Comparison of ENCODE assay signal across 8 mouse cellular contexts in genomic region chr2:158361678-158362320, GRCm38 (mm10). TPM values are rescaled to one million over a fixed set of nuclear protein-coding genes. Genes with fewer than 3 reads are reported as not detected.
DNase-seq lines count a peak whose midpoint lies in the region; ATAC-seq and TF ChIP-seq lines count a peak whose summit lies in the region.

No protein-coding gene starts in this region.

- peaks cover 8% of the 10 kb centered on the region; the same call in 1 of the 2 replicates for H3K4me1 ChIP-seq in neural tube, embryonic 11.5 days (ENCODE audit: control insufficient read depth, insufficient read depth, low read length)
- H3K4me1 ChIP-seq in embryonic fibroblast, embryonic 13.5 days (ENCODE audit: control insufficient read depth, insufficient read depth, low read length): peaks cover 3% of the 10 kb centered on the region
- H3K4me1 ChIP-seq in intestine, postnatal 0 days (replicated peaks; ENCODE audit: control insufficient read depth, insufficient read depth, low read length): no peaks in the 10 kb centered on the region
- peaks cover 18% of the 10 kb centered on the region for H3K4me1 ChIP-seq in neural tube, embryonic 12.5 days

- 41% methylated on average over 8 of the region's 8 CpGs for WGBS in neural tube, embryonic 11.5 days
- WGBS in intestine, postnatal 0 days: 35% methylated on average over 8 of the region's 8 CpGs
- 44% methylated on average over 8 of the region's 8 CpGs for WGBS in neural tube, embryonic 12.5 days

- TF ChIP-seq CTCF in embryonic fibroblast, embryonic 13.5 days (IDR thresholded peaks at IDR 0.05; ENCODE audit: borderline replicate concordance, insufficient read depth, low read length): no peak
- TF ChIP-seq CTCF in intestine, postnatal 0 days (IDR thresholded peaks at IDR 0.05; ENCODE audit: low read depth): peak; percentile 54

- H3K27me3 ChIP-seq in neural tube, embryonic 11.5 days (ENCODE audit: control insufficient read depth, insufficient read depth, low read length): no peaks in the 10 kb centered on the region
- H3K27me3 ChIP-seq in intestine, postnatal 0 days (replicated peaks; ENCODE audit: control insufficient read depth, insufficient read depth, low read length): no peaks in the 10 kb centered on the region
- no peaks in the 10 kb centered on the region for H3K27me3 ChIP-seq in neural tube, embryonic 12.5 days (replicated peaks)

- TF ChIP-seq POLR2A in embryonic fibroblast, embryonic 13.5 days (IDR thresholded peaks at IDR 0.05; ENCODE audit: low read depth, low read length): no peak

- DNase-seq in neural tube, embryonic 11.5 days (ENCODE audit: low spot score): no peak
- no peak for DNase-seq in neural tube, embryonic 10.5 days (ENCODE audit: extremely low spot score, low spot score)
- no peak for DNase-seq in right cerebral cortex, adult 2 months (ENCODE audit: low spot score in 2 of 2)
- no peak for DNase-seq in yolk sac, embryonic 10.5 days (ENCODE audit: low spot score)
- no peak for DNase-seq in ovary, adult 18-20 months (ENCODE audit: low spot score)

- peaks cover 22% of the 10 kb centered on the region for H3K36me3 ChIP-seq in neural tube, embryonic 11.5 days (ENCODE audit: control insufficient read depth, insufficient read depth, low read length)
- peaks cover 25% of the 10 kb centered on the region for H3K36me3 ChIP-seq in intestine, postnatal 0 days (ENCODE audit: control insufficient read depth, insufficient read depth)
- peaks cover 33% of the 10 kb centered on the region for H3K36me3 ChIP-seq in neural tube, embryonic 12.5 days

- peak; percentile 59; the same call in 1 of the 2 replicates for ATAC-seq in neural tube, embryonic 11.5 days (ENCODE audit: insufficient read depth, low FRiP score, low TSS enrichment)
- ATAC-seq in intestine, postnatal 0 days: no peak
- ATAC-seq in neural tube, embryonic 12.5 days (ENCODE audit: low FRiP score, low read depth): peak; percentile 59; the same call in 1 of the 2 replicates

- H3K27ac ChIP-seq in neural tube, embryonic 11.5 days (ENCODE audit: low read depth, low read length): no peak overlapping the region
- H3K27ac ChIP-seq in embryonic fibroblast, embryonic 13.5 days (ENCODE audit: insufficient read depth, low read length): peak overlapping the region; percentile 24
- H3K27ac ChIP-seq in intestine, postnatal 0 days (ENCODE audit: low read depth, low read length): no peak overlapping the region
- no peak overlapping the region for H3K27ac ChIP-seq in neural tube, embryonic 12.5 days

- H3K4me2 ChIP-seq in neural tube, embryonic 11.5 days (ENCODE audit: low read depth): no peak overlapping the region
- peak overlapping the region; percentile 80 for H3K4me2 ChIP-seq in intestine, postnatal 0 days (replicated peaks; ENCODE audit: low read depth)
- H3K4me2 ChIP-seq in neural tube, embryonic 12.5 days (replicated peaks): peak overlapping the region; percentile 88

- H3K9ac ChIP-seq in neural tube, embryonic 11.5 days (ENCODE audit: low read length): no peak overlapping the region
- no peak overlapping the region for H3K9ac ChIP-seq in intestine, postnatal 0 days (ENCODE audit: low read depth, low read length)
- no peak overlapping the region for H3K9ac ChIP-seq in neural tube, embryonic 12.5 days

- H3K9me3 ChIP-seq in neural tube, embryonic 11.5 days (ENCODE audit: control insufficient read depth, low read length): no peaks in the 10 kb centered on the region
- no peaks in the 10 kb centered on the region for H3K9me3 ChIP-seq in intestine, postnatal 0 days (ENCODE audit: control insufficient read depth)
- no peaks in the 10 kb centered on the region for H3K9me3 ChIP-seq in neural tube, embryonic 12.5 days

- H3K4me3 ChIP-seq in neural tube, embryonic 11.5 days (ENCODE audit: low read depth, low read length): peak overlapping the region; percentile 91
- no peak overlapping the region for H3K4me3 ChIP-seq in embryonic fibroblast, embryonic 13.5 days (ENCODE audit: insufficient read depth, low read length)
- H3K4me3 ChIP-seq in intestine, postnatal 0 days (ENCODE audit: low read depth, low read length): peak overlapping the region; percentile 52; the same call in 1 of the 2 replicates
- no peak overlapping the region for H3K4me3 ChIP-seq in neural tube, embryonic 12.5 days

RNA-seq across cellular contexts. Expression of gene Snhg11, which starts 13.6 kb away (rescaled TPM):
- 39.6 and 42.3 TPM in 2 replicates for polyA plus RNA-seq in neural tube, embryonic 11.5 days (2014; fragmentation: Nextera tagmentation; extraction: Ambion mirVana)
- polyA plus RNA-seq in embryonic fibroblast, embryonic 13.5 days (2011; ENCODE audit: insufficient read length, low read depth, missing spikeins): 0.54 and 1.3 TPM in 2 replicates
- polyA plus RNA-seq in intestine, postnatal 0 days (2015; fragmentation: Nextera tagmentation; extraction: Ambion mirVana): 1.9 and 3.0 TPM in 2 replicates
- polyA plus RNA-seq in neural tube, embryonic 12.5 days (2016; fragmentation: Nextera tagmentation; extraction: Ambion mirVana): 204 and 207 TPM in 2 replicates

RNA-seq across cellular contexts. Expression of gene Ralgapb, which starts 47.8 kb away (rescaled TPM):
- polyA plus RNA-seq in neural tube, embryonic 11.5 days (2014; fragmentation: Nextera tagmentation; extraction: Ambion mirVana): 23.1 and 24.8 TPM in 2 replicates
- polyA plus RNA-seq in embryonic fibroblast, embryonic 13.5 days (2011; ENCODE audit: insufficient read length, low read depth, missing spikeins): 49.5 and 55.2 TPM in 2 replicates
- 11.5 and 11.6 TPM in 2 replicates for polyA plus RNA-seq in intestine, postnatal 0 days (2015; fragmentation: Nextera tagmentation; extraction: Ambion mirVana)
- 21.2 and 25.2 TPM in 2 replicates for polyA plus RNA-seq in neural tube, embryonic 12.5 days (2016; fragmentation: Nextera tagmentation; extraction: Ambion mirVana)

RNA-seq across cellular contexts. Expression of gene Lbp, which starts 55.5 kb away (rescaled TPM):
- 1.7 and 1.8 TPM in 2 replicates for polyA plus RNA-seq in neural tube, embryonic 11.5 days (2014; fragmentation: Nextera tagmentation; extraction: Ambion mirVana)
- polyA plus RNA-seq in embryonic fibroblast, embryonic 13.5 days (2011; ENCODE audit: insufficient read length, low read depth, missing spikeins): 0.47 and 2.7 TPM in 2 replicates
- 4.9 and 6.2 TPM in 2 replicates for polyA plus RNA-seq in intestine, postnatal 0 days (2015; fragmentation: Nextera tagmentation; extraction: Ambion mirVana)
- 2.5 and 2.6 TPM in 2 replicates for polyA plus RNA-seq in neural tube, embryonic 12.5 days (2016; fragmentation: Nextera tagmentation; extraction: Ambion mirVana)

Comparison
In these comparisons a context has a peak if more than half of its experiments do, and no peak if none do; other contexts are left out.
1. H3K4me3 ChIP-seq: peak in neural tube, embryonic 11.5 days (single experiment) and intestine, postnatal 0 days (single experiment); none in embryonic fibroblast, embryonic 13.5 days (single experiment) and neural tube, embryonic 12.5 days (single experiment).
2. RNA of gene Snhg11, which starts 13.6 kb away (polyA plus RNA-seq): 204 to 207 TPM in neural tube, embryonic 12.5 days and 39.6 to 42.3 TPM in neural tube, embryonic 11.5 days; 1.9 to 3.0 TPM in intestine, postnatal 0 days and 0.54 to 1.3 TPM in embryonic fibroblast, embryonic 13.5 days; every median in the first group is over 10 times any median in the second.